Mouse (Mus musculus) heart, embryonic 16.5 days (tissue): ENCODE results near the gene Inca1. TPM values are rescaled to one million over a fixed set of nuclear protein-coding genes. Genes with fewer than 3 reads are reported as not detected.

Experiments used
- microRNA-seq: library from miRNA; unstranded; fragments of <30 nt; microRNA quantifications from one replicate; pipeline ENCODE4, GENCODE M21; 2017
- polyA plus RNA-seq: library from polyadenylated mRNA; unstranded; fragments of >200 nt; fragmentation: Nextera tagmentation; extraction: Ambion mirVana; gene quantifications from 2 replicates; pipeline ENCODE4 v1.2.1, GENCODE M21; 2015

The Inca1 gene
- polyA plus RNA-seq, 1 experiment from 2014 or later: 1.2 TPM

Small RNAs within 50 kb of the gene (microRNA-seq; reads per million reads assigned to microRNA genes)
- not detected for gene Mir6925

Other genes with a start within 250 kb of the Inca1 start
- 25.2 and 27.8 TPM in 2 replicates for gene Med11, start 248.2 kb downstream of the Inca1 start, polyA plus RNA-seq
- gene Zmynd15, start 240.7 kb downstream of the Inca1 start, polyA plus RNA-seq: 1.5 and 1.7 TPM in 2 replicates
- 10.2 and 10.9 TPM in 2 replicates for gene Cxcl16, start 240.2 kb downstream of the Inca1 start, polyA plus RNA-seq
- gene Tm4sf5, start 194.9 kb downstream of the Inca1 start, polyA plus RNA-seq: 5.2 and 5.6 TPM in 2 replicates
- 0.31 and 1.3 TPM in 2 replicates for gene Vmo1, start 185.5 kb downstream of the Inca1 start, polyA plus RNA-seq
- gene Gltpd2, start 181.0 kb downstream of the Inca1 start, polyA plus RNA-seq: 0.16 and 0.37 TPM in 2 replicates
- 607 and 623 TPM in 2 replicates for gene Psmb6, start 174.8 kb downstream of the Inca1 start, polyA plus RNA-seq
- gene Gm40193, start 167.2 kb downstream of the Inca1 start, polyA plus RNA-seq: not detected in 2 replicates
- 9.1 and 12.0 TPM in 2 replicates for gene Pld2, start 160.1 kb downstream of the Inca1 start, polyA plus RNA-seq
- gene Mink1, start 137.3 kb downstream of the Inca1 start, polyA plus RNA-seq: 9.8 and 10.3 TPM in 2 replicates
- not detected in 2 replicates for gene 4930544D05Rik, start 84.3 kb downstream of the Inca1 start, polyA plus RNA-seq
- not detected in 2 replicates for gene Chrne, start 80.9 kb downstream of the Inca1 start, polyA plus RNA-seq
- 0.34 and 0.38 TPM in 2 replicates for gene Gp1ba, start 61.0 kb downstream of the Inca1 start, polyA plus RNA-seq
- 80.3 and 80.9 TPM in 2 replicates for gene Rnf167, start 52.9 kb downstream of the Inca1 start, polyA plus RNA-seq
- 346 and 351 TPM in 2 replicates for gene Slc25a11, start 52.7 kb downstream of the Inca1 start, polyA plus RNA-seq
- 1,225 and 1,312 TPM in 2 replicates for gene Pfn1, start 45.5 kb downstream of the Inca1 start, polyA plus RNA-seq
- gene Eno3, start 43.0 kb downstream of the Inca1 start, polyA plus RNA-seq: 578 and 593 TPM in 2 replicates
- gene Spag7, start 30.7 kb downstream of the Inca1 start, polyA plus RNA-seq: 186 and 191 TPM in 2 replicates
- gene Camta2, start 12.1 kb downstream of the Inca1 start, polyA plus RNA-seq: 15.0 and 15.6 TPM in 2 replicates
- 5.1 and 5.2 TPM in 2 replicates for gene Kif1c, start 393 bp upstream of the Inca1 start, polyA plus RNA-seq
- gene Zfp3, start 64.1 kb upstream of the Inca1 start, polyA plus RNA-seq: 10.0 and 10.5 TPM in 2 replicates
- gene Scimp, start 112.4 kb upstream of the Inca1 start, polyA plus RNA-seq: 0.32 and 0.70 TPM in 2 replicates
- 26.8 and 28.7 TPM in 2 replicates for gene Rabep1, start 144.6 kb upstream of the Inca1 start, polyA plus RNA-seq